Mouse (Mus musculus): ENCODE results near the gene Clec1a.

GRCm38 (mm10) chr6:129472627-129473026 is 20.8 kb upstream of the Clec1a start:
- TF ChIP-seq CTCF (IDR thresholded peaks at IDR 0.05) (no peak), EP300 (IDR thresholded peaks at IDR 0.05) (no peak)
